Mouse (Mus musculus): ENCODE data around the gene Rerg.

Gene Rerg

GRCm38 (mm10) chr6:137131794-137132193 is 38.5 kb downstream of the Rerg start:
- no peak for DNase-seq (ENCODE audit: low read depth, low spot score)

GRCm38 (mm10) chr6:137131349-137131748 is 38.9 kb downstream of the Rerg start:
- no peak for DNase-seq (ENCODE audit: low read depth, low spot score)

- DNase-seq (ENCODE audit: low read depth, low spot score), result no peak
These were observed 43.4 kb downstream of the Rerg start for GRCm38 (mm10) chr6:137126861-137127260.

- DNase-seq (ENCODE audit: low read depth, low spot score), result no peak
These were observed 44.1 kb downstream of the Rerg start for GRCm38 (mm10) chr6:137126224-137126623.

- DNase-seq (ENCODE audit: low read depth, low spot score), result no peak
These were observed 44.9 kb downstream of the Rerg start for GRCm38 (mm10) chr6:137125433-137125832.

GRCm38 (mm10) chr6:137125006-137125405 is 45.3 kb downstream of the Rerg start:
- DNase-seq (ENCODE audit: low read depth, low spot score), result no peak

- DNase-seq (ENCODE audit: low read depth, low spot score), result no peak
These were observed 53.3 kb downstream of the Rerg start for GRCm38 (mm10) chr6:137116849-137117473.

- DNase-seq (ENCODE audit: low read depth, low spot score), result no peak
These were observed 55.4 kb downstream of the Rerg start for GRCm38 (mm10) chr6:137114859-137115258.

GRCm38 (mm10) chr6:137111266-137111813 is 59.0 kb downstream of the Rerg start:
- DNase-seq (ENCODE audit: low read depth, low spot score), result no peak

- no peak for DNase-seq (ENCODE audit: low read depth, low spot score)
These were observed 59.5 kb downstream of the Rerg start for GRCm38 (mm10) chr6:137110778-137111174.

GRCm38 (mm10) chr6:137109811-137110777 is 60.2 kb downstream of the Rerg start:
- no peak for DNase-seq (ENCODE audit: low read depth, low spot score)

- no peak for DNase-seq (ENCODE audit: low read depth, low spot score)
These were observed 65.0 kb downstream of the Rerg start for GRCm38 (mm10) chr6:137105285-137105684.

- DNase-seq (ENCODE audit: low read depth, low spot score), result no peak
These were observed 67.6 kb downstream of the Rerg start for GRCm38 (mm10) chr6:137102662-137103179.

- no peak for DNase-seq (ENCODE audit: low read depth, low spot score)
These were observed 68.2 kb downstream of the Rerg start for GRCm38 (mm10) chr6:137101886-137102661.

- no peak for DNase-seq (ENCODE audit: low read depth, low spot score)
These were observed 70.0 kb downstream of the Rerg start for GRCm38 (mm10) chr6:137100259-137100658.

GRCm38 (mm10) chr6:137098232-137099191 is 71.8 kb downstream of the Rerg start:
- no peak for DNase-seq (ENCODE audit: low read depth, low spot score)

- DNase-seq (ENCODE audit: low read depth, low spot score), result no peak
These were observed 75.8 kb downstream of the Rerg start for GRCm38 (mm10) chr6:137094475-137094874.

- no peak for DNase-seq (ENCODE audit: low read depth, low spot score)
These were observed 81.8 kb downstream of the Rerg start for GRCm38 (mm10) chr6:137088469-137088868.

GRCm38 (mm10) chr6:137087956-137088355 is 82.3 kb downstream of the Rerg start:
- no peak for DNase-seq (ENCODE audit: low read depth, low spot score)

GRCm38 (mm10) chr6:137087470-137087869 is 82.8 kb downstream of the Rerg start:
- DNase-seq (ENCODE audit: low read depth, low spot score), result no peak
